10 mouse cellular contexts compared by ENCODE assay signal in genomic region chr2:103743988-103744387, GRCm38 (mm10). TPM values are rescaled to one million over a fixed set of nuclear protein-coding genes. Genes with fewer than 3 reads are reported as not detected.
DNase-seq lines count a peak whose midpoint lies in the region; ATAC-seq and TF ChIP-seq lines count a peak whose summit lies in the region.
"Had no signal": no experiment of that assay in that cellular context is flagged by ENCODE, and none has a peak within 500 bp of the region (broad histone marks: within the 10 kb centered on the region; RNA-seq: fewer than 3 reads in every experiment).

No protein-coding gene starts in this region.

- DNase-seq in hindbrain, embryonic 11.5 days (ENCODE audit: low spot score): peak; percentile 83
- peak; percentile 36 for DNase-seq in G1E (ENCODE audit: low spot score)
- peak; percentile 39 for DNase-seq in cerebellum, adult 11-12 months
- peak; percentile 45 to 48 for DNase-seq in frontal cortex, postnatal 25 days (ENCODE audit: low spot score in 2 of 2)
- DNase-seq in layer of hippocampus, adult 11-12 months (ENCODE audit: low spot score): peak; percentile 72
- DNase-seq in lung, postnatal 36 days: peak; percentile 82
- peak; percentile 43 to 80 for DNase-seq in spleen, postnatal 10 days (ENCODE audit: low spot score in 2 of 2)

- no peak overlapping the region for H3K27ac ChIP-seq in hindbrain, embryonic 11.5 days (ENCODE audit: low read depth, low read length)
- H3K27ac ChIP-seq in hindbrain, embryonic 12.5 days: no peak overlapping the region
- H3K27ac ChIP-seq: embryonic facial prominence, embryonic 13.5 days; macrophage had no signal

- H3K4me2 ChIP-seq in hindbrain, embryonic 11.5 days (replicated peaks; ENCODE audit: low read depth, low read length): no peak overlapping the region
- no peak overlapping the region for H3K4me2 ChIP-seq in hindbrain, embryonic 12.5 days (replicated peaks)
- H3K4me2 ChIP-seq: embryonic facial prominence, embryonic 13.5 days had no signal

- H3K9me3 ChIP-seq in hindbrain, embryonic 11.5 days (ENCODE audit: control insufficient read depth, low read length): no peaks in the 10 kb centered on the region
- H3K9me3 ChIP-seq in hindbrain, embryonic 12.5 days (replicated peaks): no peaks in the 10 kb centered on the region
- no peaks in the 10 kb centered on the region for H3K9me3 ChIP-seq in G1E (replicated peaks)
- H3K9me3 ChIP-seq: embryonic facial prominence, embryonic 13.5 days had no signal

- no peaks in the 10 kb centered on the region for H3K4me1 ChIP-seq in hindbrain, embryonic 11.5 days (replicated peaks; ENCODE audit: control insufficient read depth, insufficient read depth, low read length)
- H3K4me1 ChIP-seq in hindbrain, embryonic 12.5 days: no peaks in the 10 kb centered on the region
- H3K4me1 ChIP-seq in G1E (ENCODE audit: insufficient read depth, low read depth, low read length): peaks cover 12% of the 10 kb centered on the region; the same call in 1 of the 2 replicates
- H3K4me1 ChIP-seq: embryonic facial prominence, embryonic 13.5 days had no signal

- no peaks in the 10 kb centered on the region for H3K27me3 ChIP-seq in hindbrain, embryonic 11.5 days (ENCODE audit: control insufficient read depth, insufficient read depth, low read length)
- H3K27me3 ChIP-seq in hindbrain, embryonic 12.5 days: no peaks in the 10 kb centered on the region
- H3K27me3 ChIP-seq in G1E (ENCODE audit: insufficient read depth, low read length): no peaks in the 10 kb centered on the region
- H3K27me3 ChIP-seq: embryonic facial prominence, embryonic 13.5 days had no signal

- TF ChIP-seq CTCF in G1E (IDR thresholded peaks at IDR 0.05; ENCODE audit: low read depth, low read length): peak; percentile 81

- H3K36me3 ChIP-seq in hindbrain, embryonic 11.5 days (ENCODE audit: control insufficient read depth, insufficient read depth, low read length): 0 out of 2 replicates have a peak, but pooled peaks cover 2% of the 10 kb centered on the region
- H3K36me3 ChIP-seq in hindbrain, embryonic 12.5 days: peaks cover 61% of the 10 kb centered on the region
- peaks cover 99% of the 10 kb centered on the region for H3K36me3 ChIP-seq in G1E (replicated peaks)

- 0 out of 2 replicates have a peak, but pooled peaks have one; percentile 17 for ATAC-seq in hindbrain, embryonic 11.5 days (ENCODE audit: low FRiP score)
- no peak; the same call in 1 of the 2 replicates for ATAC-seq in hindbrain, embryonic 12.5 days (ENCODE audit: low FRiP score)
- ATAC-seq in G1E (ENCODE audit: extremely low read depth, insufficient number of reproducible peaks, low FRiP score, poor library complexity, severe bottlenecking): no peak

- no peak overlapping the region for H3K9ac ChIP-seq in hindbrain, embryonic 11.5 days (ENCODE audit: low read depth, low read length)
- H3K9ac ChIP-seq in hindbrain, embryonic 12.5 days: no peak overlapping the region
- H3K9ac ChIP-seq: embryonic facial prominence, embryonic 13.5 days had no signal

- H3K4me3 ChIP-seq in hindbrain, embryonic 11.5 days (ENCODE audit: low read depth, low read length): no peak overlapping the region
- no peak overlapping the region for H3K4me3 ChIP-seq in hindbrain, embryonic 12.5 days
- H3K4me3 ChIP-seq in G1E (ENCODE audit: low read depth, low read length): no peak overlapping the region
- H3K4me3 ChIP-seq: embryonic facial prominence, embryonic 13.5 days had no signal

- 84% methylated on average over 7 of the region's 7 CpGs for WGBS in hindbrain, embryonic 11.5 days
- 82% methylated on average over 7 of the region's 7 CpGs for WGBS in hindbrain, embryonic 12.5 days

RNA-seq across cellular contexts. Expression of gene Nat10, which starts 17.1 kb away (rescaled TPM):
- 21.5 and 22.7 TPM in 2 replicates for polyA plus RNA-seq in hindbrain, embryonic 11.5 days (2014; fragmentation: Nextera tagmentation; extraction: Ambion mirVana)
- polyA plus RNA-seq in hindbrain, embryonic 12.5 days (2016; fragmentation: Nextera tagmentation; extraction: Ambion mirVana): 23.5 and 25.7 TPM in 2 replicates
- total RNA-seq in G1E (2014; fragmentation: Nextera tagmentation): 68.1 and 97.4 TPM in 2 replicates
- total RNA-seq in G1E (2017): 68.0 and 72.4 TPM in 2 replicates
- polyA plus RNA-seq in G1E (2012): 21.8 and 29.8 TPM in 2 replicates

RNA-seq across cellular contexts. Expression of gene Caprin1, which starts 53.5 kb away (rescaled TPM):
- 610 and 653 TPM in 2 replicates for polyA plus RNA-seq in hindbrain, embryonic 11.5 days (2014; fragmentation: Nextera tagmentation; extraction: Ambion mirVana)
- polyA plus RNA-seq in hindbrain, embryonic 12.5 days (2016; fragmentation: Nextera tagmentation; extraction: Ambion mirVana): 538 and 571 TPM in 2 replicates
- total RNA-seq in G1E (2014; fragmentation: Nextera tagmentation) (570 and 643 TPM in 2 replicates), G1E (2017) (460 and 513 TPM in 2 replicates)
- polyA plus RNA-seq in G1E (2012): 203 and 210 TPM in 2 replicates
